Mouse (Mus musculus) cerebellum, adult 9-11 months (tissue): Measurements from ENCODE around the gene Mapk8ip2.

Experiments used
- DNase-seq: peaks from one replicate; pipeline ENCODE4 v3.0.0; 2022

The Mapk8ip2 gene

DNA sequence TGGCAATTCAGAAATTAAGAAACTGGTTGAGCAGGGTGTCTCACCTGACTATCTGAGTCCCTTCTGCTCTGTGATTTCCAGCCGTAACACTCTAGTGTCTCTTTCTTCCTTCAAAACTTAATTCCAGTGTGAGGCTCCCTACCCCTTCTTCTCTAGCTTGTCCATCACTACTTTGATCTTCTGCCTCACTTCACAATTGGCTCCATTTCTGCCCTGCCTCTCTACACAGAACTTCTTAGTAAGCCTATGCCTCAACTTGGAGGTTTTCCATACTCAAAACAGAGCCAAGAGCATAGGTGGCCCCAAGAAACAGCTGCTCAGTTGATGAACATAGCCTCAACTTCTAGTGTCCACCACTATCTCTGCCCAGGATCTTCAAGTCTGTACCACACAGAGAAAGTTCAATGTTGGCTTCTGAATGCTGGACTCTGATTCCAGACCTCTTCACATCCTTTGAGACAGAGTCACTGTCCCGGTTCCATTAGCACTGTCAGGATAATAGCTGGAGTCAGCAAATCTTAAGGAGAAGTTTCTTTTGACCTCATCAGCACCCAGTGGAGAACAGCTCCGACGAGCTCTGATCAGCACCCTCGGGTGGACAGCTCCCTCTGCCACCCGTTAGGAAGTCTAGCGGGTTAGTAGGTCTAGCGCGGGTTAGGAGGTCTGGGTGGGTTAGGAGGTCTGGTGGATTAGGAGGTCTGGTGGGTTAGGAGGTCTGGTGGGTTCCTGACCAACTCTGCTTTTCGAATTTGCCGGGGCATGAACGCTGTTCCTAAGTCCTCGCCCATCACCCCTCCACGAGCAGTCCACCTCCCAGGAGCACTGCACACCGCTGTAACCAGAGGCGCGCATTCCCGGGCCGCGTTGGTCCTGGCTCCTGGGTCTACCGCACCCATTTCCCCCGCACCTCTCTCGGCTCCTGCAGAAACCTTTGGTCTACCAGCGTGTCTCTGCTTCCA is 528 bp upstream of the Mapk8ip2 start:
- DNase-seq, result peak; percentile 39

DNA sequence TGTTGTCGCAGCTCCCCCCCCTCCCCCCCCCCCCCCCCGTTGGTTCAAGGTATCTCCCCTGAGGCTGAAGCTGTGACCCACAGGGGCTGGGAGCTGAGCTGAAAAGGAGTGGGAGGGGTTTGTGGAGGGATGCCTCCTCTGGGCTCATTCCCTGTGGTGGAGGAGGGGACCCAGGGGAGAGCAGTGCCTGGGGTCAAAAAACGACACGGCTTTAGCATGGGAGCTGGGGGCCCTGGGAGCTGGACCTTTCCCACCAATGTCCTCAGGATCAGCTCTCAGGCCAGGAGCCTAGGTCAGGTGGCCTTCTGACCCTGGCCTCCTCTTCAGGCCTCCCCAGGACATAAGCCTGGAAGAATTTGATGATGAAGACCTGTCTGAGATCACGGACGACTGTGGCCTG is 1.1 kb downstream of the Mapk8ip2 start:
- peak; percentile 61 for DNase-seq

DNA sequence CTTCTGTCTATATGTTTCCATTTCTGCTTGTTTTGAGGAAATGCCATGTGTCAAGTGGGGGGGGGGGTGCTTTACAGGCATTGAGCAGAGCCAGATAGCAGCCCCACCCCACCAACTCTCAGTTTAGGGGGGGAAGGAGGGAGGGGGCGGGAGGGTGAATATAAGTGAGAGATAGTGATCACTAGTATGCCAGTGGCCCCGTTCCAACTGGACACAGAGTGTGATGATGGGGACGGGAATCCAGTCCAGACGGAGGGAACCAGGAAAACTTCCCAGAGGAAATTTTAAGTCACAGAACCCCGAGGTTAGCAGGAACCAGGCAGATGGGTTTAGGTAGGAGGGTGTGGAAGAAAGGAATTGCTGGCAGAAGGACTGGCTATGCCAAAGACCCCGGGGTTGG is 1.9 kb downstream of the Mapk8ip2 start:
- DNase-seq, result peak; percentile 45

DNA sequence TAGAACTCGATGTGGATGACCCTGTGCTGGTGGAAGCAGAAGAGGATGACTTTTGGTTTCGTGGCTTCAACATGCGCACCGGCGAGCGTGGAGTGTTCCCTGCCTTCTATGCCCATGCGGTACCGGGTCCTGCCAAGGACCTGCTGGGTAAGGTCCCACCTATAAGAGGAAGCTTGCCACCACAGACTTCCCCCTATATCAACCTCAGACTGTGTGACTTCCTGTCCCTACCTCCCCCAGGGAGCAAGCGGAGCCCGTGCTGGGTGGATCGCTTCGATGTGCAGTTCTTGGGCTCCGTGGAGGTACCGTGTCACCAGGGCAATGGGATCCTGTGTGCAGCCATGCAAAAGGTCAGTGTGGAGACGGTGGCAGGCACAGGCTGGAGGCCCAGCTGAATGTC is 5.2 kb downstream of the Mapk8ip2 start:
- DNase-seq, result peak; percentile 30

DNA sequence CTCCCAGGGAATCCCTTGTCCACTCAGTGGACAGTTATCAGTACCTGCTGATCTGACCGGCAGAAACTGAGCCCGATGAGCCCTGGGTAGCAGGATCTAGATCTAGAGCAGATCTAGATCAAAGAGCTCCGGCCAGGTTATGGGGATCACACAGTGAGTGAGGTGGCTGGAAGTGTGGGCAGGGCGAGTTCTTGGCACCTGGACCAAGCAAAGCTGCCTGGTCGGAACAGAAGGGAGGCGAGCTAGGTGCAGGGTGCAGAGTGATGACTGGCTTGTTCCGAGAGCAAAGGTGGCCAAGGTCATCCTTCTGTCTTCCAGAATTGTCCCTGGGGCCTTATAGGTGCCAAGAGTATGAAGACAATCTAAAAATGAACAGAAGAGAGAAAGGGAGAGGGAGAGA is 6.1 kb downstream of the Mapk8ip2 start:
- peak; percentile 67 for DNase-seq

DNA sequence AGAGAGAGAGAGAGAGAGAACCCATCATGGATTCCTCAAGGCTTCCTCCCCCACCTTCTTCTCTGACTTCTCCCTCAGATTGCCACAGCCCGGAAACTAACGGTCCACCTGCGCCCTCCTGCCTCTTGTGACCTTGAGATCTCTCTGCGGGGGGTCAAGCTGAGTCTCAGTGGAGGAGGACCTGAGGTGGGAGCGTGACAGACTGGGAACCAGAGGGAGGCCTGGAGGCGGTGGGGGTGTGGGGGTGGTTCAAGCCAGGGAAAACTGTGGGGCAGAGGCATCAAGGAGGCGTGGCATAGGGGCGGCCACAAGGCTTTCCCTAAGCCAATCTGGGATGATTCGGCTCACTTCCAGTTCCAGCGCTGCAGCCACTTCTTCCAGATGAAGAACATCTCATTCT is 6.6 kb downstream of the Mapk8ip2 start:
- peak; percentile 78 for DNase-seq

DNA sequence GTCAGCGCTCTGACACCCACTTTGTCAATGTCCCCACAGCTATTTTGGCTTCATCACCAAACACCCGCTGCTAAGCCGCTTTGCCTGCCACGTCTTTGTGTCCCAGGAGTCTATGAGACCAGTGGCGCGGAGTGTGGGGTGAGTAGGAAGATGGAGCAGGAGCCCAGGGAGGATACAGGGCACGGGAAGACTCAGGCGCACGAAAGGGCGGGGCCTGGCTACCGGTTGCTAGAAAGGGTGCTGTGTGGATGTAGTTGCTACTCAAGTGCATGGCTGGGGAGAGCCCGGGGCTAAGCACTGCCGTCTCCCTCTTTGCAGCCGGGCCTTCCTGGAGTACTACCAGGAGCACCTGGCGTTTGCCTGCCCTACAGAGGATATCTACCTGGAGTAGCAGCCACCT is 7.6 kb downstream of the Mapk8ip2 start:
- peak; percentile 41 for DNase-seq

DNA sequence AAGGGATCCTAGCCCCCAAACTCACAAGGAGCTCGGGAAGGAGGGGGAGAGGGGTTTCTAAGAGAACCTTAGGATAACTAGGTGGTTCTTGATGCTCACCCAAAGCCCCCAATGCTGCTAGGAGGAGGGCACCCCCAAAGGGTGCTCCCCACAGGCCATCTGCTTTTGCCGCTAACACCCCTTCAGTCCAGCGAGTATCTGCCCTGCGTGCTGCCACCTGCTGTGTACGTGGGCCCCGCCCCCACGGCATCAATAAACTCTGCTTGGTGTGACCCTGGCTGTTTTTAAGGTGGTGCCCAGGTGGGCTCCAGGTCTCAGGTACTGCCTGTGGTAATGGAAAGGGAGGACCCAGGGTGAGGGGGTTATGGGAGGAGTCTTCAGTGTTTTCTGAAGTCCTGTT is 8.5 kb downstream of the Mapk8ip2 start:
- DNase-seq, result peak; percentile 47

DNA sequence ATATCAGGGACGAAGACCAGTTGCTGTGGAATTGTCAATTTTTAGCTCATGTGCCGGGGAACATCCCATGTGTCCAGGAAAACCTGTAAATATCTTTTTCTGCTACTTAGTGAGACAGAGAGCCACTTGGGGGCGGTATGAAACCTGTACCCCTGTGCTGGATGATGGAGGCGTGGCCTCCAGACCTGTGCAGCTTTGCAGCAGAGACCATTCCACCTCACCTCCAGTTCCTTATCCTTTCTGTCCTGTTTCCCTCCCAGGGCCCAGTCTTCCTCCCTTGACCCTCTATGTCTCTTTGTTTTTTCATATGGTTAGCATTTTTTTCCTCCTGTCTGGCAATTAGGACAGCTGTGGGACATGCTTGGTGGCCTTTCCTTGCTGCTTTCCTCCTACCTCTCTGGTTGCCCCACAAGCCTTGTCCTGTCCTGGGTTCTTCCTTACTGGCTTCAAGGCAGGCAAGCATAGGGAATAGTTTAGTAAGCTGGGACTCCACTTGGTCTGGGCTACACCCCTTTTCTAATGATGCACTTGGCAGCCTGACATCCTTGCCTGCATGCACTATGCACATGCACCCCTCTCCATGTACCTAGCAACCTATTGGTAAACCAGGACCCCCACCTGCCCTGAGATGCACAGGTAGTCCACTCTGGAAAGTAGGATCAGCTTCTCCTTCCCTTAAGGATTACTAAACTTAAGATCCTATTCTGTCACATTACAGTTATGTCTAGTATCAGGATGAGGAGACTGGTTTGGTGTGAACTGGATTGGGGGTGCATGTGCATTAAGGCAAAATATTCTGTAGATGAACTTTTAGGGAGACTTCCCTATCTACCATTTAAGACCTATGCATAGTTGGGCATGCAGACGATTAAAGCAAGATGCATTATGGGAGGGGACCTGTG is 9.9 kb downstream of the Mapk8ip2 start:
- peak; percentile 49 for DNase-seq

DNA sequence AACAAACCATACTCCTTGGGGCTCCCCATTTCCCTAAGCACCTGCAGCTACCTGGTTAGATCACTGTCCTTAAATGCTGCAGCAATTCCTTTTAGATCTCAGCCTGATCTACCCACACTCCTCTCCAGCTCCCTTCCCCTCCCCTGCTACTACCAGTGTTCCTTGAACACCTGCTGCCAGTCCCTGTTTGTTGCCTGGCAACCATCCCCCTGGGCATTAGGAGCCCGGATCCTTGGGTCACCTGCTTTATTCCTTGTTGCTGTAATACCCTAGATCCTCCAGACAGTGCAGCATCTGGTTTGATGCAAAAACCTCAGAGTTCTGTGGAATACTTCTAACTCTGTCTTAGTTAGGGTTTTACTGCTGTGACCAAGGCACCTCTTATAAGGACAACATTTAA is 11.3 kb downstream of the Mapk8ip2 start:
- peak; percentile 41 for DNase-seq

DNA sequence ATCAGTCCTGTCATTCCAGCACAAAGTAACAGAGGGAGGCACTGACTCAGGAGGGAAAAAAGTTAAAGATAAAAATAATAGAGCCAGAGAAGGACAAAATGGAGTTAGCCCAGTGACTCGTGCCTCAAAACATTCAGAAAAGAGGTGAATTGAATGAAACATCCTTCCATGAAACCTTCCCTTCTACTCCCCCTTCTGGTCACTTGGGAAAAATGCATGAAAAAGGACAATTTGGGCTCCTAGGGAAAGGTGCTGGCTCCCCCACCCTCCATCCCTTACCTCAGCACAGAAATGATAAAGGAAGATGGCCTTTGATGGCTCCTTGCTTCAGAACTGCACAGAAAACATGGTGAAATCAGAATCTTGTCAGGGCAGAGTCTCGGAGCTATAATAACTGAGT is 14.9 kb downstream of the Mapk8ip2 start:
- DNase-seq, result peak; percentile 57

DNA sequence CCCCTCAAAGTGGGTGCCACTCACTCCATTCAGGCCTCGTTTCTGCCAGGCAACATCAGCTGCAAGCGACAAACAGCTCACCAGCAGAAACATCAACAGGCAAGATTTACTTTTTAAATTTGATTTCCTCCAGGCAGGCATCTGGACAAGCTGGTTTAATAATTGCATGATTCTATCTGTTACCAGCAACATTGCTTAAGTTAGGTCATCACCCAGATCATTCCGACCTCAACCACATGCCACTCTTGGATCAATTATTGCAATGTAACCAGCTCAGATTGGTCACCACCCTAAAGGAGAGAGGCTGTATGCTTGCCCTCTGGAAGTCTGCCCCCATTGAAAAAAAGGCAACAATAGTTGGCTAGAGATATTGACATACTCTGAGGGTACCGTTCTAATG is 17.8 kb downstream of the Mapk8ip2 start:
- DNase-seq, result no peak

DNA sequence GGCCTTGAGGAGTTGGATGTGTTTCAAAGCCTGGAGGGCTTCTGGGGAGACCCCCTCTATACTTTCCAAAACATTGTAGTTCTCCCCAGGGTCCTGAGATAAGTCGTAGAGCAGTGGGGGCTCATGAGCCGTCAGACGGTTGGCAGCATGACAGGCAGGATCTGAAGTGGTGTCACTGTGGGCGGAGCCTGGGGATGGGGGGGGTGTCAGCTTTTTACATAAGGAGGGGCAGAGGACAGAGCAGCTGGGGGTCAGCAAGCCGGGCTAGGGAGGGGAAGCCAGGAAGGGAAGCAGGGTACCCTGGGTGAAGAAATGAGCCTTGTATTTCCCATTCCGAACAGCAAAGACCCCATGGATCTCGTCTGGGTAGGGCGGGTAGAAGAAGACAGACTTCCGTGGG is 19.7 kb downstream of the Mapk8ip2 start:
- DNase-seq, result no peak

DNA sequence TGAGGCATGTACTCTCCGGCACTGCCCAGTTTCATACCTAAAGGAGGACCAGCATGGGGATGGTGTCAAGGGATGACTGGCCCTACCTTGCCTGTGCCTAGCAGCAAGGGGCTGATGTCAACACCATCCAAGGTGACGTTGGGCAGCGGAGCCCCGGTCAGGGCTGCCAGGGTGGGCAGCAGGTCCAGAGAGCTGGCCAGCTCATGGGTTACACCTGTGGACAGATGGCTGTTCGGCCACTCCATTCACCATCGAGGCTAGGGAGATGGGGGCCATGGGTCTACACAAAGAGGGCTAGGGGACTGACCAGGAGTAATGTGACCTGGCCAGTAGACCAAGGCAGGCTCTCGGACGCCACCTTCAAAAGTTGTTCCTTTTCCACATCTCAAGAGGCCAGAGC is 20.2 kb downstream of the Mapk8ip2 start:
- DNase-seq, result peak; percentile 43

DNA sequence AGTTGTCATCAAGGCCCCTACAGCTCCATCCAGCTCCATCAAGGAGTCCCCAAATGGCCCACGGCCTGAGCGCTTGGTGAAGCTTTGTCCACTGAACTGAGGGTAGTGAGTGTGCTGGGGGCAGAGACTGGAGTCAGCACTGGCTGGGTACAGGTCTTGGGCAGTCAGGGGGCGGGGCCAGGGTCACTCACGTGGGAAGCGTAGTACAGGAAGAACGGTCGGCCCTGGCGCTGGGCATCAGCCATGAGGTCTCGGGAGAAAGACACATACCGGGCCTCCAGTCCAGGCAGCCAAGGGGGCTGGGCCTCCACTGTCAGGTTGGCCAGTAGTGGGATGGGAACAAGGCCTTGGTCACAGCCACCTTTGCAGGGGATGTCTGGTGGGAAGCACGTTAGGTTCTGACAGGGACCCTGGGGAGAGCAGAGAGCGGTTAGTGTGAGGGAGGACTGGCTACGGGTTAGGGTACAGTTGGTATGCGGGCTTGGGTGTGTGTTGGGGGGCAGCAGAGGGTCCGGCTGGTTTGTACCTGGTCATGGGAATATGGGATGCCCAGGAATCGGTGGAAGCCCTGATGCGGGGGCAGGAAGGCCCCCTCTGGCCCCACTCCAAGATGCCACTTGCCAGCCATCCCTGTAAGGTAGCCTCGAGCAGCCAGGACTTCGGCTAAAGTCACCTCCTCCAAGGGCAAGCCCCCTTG is 21.0 kb downstream of the Mapk8ip2 start:
- peak; percentile 73 for DNase-seq

DNA sequence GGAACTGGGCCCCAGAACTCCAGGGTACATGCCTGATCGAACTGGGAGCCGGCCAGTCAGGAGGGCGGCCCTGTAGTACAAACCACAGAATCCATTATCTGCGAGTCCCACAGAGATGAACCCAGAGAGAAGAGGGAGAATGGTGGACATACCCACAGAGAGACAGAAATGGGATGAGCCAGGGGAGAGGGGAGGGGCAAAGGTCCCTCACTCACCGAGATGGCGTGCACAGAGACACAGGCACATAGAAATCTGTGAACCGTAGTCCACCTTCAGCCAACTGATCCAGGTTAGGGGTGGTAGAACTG is 21.5 kb downstream of the Mapk8ip2 start:
- DNase-seq, result no peak

DNA sequence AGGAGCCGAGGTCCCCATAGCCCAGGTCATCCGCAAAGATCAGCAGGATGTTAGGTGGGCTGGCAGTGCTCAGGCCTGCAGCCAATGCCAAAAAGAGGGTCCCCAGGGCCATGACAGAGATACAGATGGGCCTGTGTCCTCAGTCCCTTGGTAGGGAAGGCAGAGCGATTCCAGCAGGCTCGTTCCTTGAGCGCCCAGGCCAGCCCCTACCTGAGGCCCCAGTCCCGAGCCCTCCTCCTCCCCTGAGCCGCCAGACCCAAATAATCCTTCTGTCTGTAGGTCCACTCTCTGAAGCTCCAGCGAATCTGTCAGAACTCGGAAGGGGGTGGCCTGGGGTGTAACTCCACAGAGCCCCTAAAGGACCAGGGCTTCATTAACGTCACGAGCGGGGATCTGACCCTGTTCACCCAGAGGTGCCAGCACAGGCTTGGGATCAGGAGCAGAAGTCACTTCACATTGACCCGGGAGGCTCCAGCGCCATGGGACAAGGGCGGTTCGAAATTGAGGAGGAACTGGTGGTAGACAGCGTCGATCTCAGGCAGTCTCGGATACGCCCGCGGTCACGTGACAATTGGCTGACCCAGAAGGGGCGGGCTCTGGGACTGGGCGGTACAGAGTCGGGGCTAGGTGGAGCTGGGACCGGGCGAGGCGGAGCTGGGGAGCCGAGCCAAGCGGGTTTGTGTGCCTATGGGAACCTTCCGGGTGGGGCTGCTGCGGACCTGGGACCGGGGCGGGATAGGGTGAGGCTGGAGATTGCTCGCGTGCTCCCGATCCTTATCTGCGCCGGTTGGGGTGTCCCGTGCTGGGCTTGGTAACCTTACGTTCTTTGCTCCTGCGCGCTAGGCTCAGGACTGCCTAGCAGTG is 22.1 kb downstream of the Mapk8ip2 start:
- DNase-seq, result peak; percentile 97

DNA sequence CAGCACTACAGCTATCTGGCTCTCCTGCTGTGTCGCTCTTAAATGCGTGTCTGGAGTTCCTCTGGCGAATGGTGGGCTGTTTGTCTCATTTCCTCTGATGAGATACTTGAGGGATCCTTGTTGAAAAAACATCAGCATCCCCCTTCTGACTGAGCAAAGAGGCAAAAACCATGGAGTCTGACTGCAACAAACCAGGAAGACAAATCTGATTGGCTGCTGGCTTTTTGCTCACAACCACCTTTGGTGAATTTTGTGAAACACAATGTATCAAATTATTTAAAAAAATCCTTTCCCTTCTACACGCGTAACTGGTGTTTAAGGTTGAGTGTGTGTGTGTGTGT is 22.7 kb downstream of the Mapk8ip2 start:
- no peak for DNase-seq

DNA sequence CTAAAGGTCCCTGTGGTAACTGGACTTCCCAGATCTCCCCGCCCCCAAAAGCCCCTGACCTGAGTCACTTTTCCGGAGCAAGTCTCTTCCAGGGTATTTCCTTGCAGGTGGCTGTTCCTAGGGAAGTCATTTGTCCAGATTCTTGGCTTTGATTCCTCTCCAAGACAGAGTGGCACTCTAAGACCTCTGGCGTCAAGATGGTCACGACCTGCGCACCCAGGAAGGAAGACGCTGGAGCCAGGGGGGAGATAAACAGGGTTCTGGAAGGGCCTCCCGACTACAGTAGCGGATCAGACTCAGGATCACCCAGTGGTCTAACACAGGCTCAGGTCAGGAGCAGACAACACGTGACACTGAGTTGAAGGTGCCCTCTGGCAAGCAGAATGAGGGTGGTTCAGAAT is 23.4 kb downstream of the Mapk8ip2 start, which contains the start of gene Arsa:
Arsa (minus strand) TSS at position 335 of the 401 bp plus-strand sequence.
- peak; percentile 58 for DNase-seq

DNA sequence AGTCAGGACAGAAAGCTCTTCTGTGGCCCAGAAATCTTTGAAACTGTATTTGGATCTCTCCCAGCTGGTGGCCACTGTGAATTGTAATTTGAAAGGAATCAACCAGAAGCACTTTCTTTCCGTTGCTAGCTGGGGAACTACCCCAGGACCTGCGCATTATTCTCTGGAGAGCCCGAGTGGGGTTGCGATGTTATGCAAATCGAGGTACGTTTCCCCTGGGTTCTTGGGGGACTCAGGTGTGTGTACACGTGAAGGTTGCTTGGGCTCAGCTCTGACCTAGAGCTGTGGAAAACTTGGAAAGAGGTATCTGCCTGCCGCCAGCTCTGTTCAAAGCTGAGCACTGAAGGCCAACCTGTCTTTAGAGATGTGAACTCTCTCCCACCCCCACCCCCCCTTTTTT is 24.1 kb downstream of the Mapk8ip2 start:
- peak; percentile 51 for DNase-seq

DNA sequence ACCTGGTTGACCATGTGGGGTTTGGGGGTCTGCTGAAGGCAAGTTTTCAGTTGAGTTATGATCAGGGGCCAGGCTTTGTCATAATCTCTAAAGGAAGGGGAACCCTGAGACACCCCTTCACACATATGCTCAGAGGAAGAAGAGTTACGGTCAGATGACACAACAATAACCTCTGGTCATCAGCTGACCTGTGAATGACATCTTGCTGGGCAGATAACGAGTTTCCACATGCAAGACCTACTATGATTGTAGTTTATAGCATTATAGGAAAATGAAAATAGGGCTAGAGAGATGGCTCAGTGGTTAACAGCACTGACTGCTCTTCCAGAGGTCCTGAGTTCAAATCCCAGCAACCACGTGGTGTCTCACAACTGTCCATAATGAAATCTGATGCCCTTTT is 24.9 kb downstream of the Mapk8ip2 start:
- DNase-seq, result no peak

DNA sequence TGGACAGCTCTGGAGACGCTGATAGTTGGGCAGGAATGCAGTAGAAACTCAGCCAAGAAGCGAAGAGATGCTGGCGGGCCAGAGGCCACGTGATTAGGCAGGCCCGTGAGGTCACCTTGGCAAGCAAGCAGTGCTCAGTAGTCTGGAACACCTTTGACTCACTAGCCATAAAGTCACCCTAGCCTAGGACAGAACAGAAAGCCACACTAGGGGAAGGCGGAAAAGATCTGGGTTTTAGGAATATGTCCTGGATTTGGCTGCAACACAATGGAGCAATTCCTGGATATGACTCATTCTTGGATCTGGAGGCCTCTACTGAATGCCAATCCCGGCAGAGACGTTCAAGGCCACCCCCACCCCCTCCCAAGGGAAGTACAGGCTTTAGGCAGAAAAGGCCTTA is 26.9 kb downstream of the Mapk8ip2 start:
- peak; percentile 86 for DNase-seq
